Mouse (Mus musculus) left cerebral cortex, adult 11 months (tissue): Measurements from ENCODE around the gene Slc25a29.

ENCODE experiments used
- DNase-seq: peaks from one replicate; pipeline ENCODE4 v3.0.0; 2022; ENCODE audit warnings: low spot score

Slc25a29 gene

DNA sequence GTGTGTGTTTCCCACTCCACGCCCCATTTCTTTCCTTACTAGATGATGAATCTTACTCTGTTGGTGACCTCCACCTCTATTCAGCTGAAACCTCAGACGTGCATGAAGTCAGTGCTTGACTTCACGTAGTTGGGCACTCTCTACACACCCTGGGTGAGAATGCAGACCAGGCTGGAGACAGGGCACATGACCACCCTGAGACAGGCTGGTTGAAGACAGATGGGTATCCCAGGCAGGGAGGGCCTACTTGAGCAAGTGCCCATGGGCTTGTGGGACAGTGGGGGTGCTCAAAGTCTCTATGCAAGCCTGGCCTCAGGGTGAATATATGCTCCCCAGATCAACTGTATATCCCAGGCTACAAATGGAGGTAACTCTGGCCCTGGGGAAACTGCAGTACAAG is 1.3 kb downstream of the Slc25a29 start:
- DNase-seq: no peak

DNA sequence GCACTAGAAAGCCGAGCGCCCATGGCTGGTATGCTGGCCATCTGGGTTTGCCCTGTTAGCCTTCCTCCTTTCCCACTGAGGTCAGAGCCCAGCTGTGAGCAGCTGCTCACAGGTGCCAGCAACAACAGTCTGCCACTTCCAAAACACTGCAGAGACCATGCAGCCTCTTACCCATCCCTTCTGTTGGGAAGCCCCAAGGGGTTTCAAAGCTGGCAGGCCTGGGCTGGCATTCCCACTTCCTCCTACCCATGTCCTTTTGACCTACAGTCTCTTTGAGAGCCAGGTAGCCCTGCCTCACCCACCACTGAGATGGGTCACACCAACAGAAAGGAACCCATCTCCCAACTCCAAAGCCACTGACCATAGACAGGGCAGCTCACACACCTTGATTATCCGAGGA is 2.3 kb downstream of the Slc25a29 start:
- DNase-seq: no peak

DNA sequence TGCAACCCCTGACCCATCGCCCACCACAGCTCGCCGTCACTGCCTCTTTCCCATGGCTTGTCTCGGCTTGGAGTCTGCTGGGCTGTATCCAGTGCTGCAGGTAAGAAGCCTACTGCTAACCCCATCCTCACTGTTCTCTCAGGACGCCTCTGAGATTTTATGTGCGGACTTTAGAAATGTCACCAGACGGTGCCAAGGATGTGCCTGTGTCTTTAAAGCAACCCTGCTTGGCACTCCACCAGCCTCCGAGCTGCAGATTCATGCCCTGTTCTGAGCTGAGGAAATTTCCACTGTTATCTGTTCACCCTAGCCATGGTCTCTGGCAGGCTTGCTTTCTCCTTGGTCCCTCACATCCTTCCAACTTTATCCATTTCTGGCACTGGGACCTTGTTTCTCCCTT is 2.8 kb downstream of the Slc25a29 start:
- DNase-seq: no peak

DNA sequence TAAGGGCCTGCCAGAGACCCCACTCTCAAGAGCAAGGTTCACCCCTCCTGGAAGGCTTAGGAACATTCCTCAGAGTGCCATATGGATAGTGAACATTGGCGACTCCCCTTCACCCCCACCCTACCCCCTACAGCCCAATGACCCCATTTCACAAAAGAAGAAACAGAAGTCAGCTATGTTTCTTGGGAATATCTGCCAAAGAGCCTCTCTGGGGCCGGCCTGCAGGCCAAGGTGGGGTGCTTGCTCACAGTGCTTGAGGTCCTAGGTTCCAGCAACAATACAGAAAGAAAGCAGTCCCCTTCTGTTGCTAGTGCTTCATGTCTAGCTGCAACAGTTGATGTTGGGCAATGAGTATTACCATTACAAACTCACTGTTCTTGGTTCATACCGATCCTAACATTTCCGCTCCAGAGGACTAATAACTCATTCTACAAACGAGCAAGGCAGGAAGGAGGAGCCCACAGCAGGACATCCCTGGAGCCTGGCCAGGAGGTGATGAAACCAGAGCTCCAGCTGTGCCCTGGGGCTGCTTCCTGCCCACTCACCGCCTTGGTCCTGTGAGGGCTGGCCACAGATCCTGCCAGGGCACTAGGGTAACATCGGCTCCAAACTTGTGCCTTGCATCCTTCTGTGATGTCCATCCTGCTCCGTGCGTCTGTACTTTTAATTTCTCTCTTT is 3.6 kb downstream of the Slc25a29 start:
- DNase-seq: no peak

DNA sequence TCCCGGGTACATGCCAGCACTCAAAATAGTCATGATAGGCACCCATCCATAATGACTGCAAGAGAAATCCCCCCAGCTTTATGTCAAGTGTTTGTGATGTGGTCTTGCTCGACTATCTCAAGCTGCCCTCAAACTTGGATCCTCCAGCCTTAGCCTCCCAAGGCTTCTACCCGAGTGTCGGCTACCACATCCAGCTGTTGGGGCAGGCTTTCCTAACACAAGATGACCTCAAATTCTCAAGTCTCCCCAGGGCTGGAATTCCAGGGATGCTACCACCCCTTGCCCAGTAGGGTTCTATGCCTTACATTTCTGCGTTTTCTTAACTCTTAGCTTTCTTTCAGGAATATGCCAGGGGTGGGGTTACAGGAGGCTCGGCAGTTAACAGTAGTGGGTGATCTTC is 5.3 kb downstream of the Slc25a29 start:
- DNase-seq: no peak

DNA sequence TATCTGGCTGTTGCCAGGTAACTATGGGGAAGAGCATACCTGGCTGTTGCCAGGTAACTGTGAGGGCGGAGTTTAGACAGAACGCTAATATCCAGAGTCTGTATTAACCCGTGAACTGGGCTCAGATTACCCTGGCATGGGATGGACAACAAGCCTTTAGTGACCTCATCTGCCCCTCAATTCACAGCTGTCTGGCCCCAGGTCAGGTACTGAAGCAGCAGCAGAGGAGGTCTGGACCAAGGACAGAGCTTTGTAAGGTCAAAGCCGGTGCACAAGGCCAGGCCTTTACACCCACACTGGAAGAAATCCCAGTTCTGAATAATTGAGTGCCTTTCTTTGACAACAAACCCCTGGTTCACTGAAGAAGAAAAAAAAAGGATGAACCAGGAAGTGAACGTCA is 6.0 kb downstream of the Slc25a29 start:
- no peak for DNase-seq

DNA sequence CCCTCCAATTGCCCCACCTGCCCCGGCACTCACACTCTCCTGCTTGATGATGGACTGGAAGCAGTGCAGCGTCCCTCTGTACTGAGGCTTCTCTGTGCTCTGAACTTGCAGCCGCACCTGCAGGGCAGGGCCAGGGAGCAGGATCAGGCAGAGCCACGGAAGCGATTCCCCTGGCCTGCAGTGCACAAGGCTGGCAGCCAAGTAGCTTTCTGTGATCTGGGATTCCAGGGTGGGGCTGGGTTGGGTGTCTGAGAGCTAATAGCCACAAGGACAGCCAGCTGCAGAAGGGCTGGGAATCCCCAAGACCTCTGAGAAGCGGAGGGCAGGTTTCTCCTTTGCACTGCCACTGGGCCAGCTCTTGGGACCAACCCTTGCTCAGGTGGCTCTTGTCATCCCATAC is 8.0 kb downstream of the Slc25a29 start:
- no peak for DNase-seq

DNA sequence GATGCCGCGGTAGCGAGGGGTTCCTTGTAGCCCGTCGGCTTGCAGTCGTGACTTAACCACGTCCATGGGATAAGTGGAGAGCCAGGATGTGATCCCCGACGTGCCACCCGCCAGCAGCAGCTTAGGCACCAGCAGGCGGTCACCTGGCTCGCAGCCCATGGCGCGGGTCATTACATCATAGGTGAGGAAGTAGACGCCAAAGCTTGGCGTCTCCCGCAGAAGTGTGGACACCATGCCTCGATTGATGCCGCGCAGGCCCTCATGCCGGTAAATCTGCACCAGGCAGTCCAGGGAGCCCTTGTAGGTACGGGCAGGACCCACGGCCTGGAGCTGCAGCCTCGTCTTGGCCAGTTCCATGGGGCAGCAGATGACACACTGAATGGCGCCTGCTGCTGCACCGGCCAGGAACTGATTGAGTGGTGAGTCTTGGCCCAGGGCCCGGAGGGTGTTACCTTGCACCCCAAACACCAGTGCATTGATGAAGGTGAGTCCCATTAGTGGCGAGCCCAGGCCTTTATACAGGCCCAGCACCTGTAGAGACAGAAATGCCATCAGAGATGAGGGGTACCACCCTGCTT is 8.6 kb downstream of the Slc25a29 start:
- no peak for DNase-seq

DNA sequence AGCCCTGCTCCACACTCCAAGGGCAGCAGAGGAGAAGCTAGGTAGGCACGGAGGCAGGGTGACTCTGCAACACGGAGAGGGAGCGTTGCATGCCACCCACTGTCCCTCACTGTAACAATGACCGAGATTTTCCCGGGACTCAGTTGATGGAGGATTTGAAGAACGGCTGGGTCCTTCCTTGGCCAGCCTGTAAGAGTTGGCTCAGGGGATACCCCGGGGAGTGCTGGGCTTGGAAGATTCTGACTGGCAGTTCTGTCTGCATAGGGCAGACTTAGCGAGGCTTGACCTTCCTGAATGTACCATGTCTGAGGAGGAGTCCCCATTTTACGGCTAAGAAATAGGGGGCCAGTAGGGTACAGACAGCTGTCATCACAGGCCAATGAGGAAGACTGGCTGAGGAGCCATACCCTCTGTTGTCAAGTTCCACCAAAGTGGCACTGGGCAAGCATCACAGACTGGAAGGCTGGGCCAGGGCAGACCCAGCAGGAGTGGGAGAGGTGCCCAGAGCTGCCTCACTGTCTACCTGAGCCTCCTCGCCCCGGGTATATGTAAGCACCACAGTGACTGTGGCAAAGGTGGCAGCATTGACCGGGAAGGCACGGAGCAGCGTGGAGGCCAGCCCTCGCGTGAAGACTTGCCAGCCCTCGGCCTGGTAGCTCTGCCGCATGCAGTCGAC is 9.3 kb downstream of the Slc25a29 start:
- DNase-seq: no peak

DNA sequence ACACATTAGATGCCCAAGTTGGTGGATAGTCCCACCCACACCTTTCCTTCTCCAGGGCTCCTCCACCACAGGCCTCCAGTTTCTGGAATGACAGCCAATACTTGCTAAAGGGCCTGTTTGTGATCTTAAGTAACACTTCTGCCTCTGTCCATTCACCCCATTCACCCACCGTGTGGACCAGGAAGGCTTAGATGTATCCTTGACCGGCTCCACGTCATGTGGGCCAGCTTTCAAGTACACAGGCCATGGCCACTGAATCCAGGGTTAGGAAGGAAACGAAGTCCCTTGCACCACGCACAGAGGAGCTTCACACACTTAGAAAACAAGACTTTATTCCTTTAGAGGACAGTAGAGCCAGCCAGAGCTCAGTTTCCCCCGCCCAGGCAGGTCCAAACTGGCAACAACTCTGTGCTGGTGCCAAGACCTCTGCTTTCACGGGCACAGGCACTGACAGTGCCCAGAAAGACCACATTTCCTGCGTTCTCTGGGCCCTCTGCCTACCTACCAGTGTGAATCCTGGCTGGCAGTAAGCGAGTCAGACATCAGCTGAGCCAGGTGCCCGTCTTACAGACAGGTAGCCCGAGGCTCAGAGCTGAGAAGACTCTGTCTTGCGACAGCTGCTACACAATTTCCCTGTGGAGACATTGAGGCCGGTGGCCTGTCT is 10.0 kb downstream of the Slc25a29 start:
- DNase-seq: no peak

DNA sequence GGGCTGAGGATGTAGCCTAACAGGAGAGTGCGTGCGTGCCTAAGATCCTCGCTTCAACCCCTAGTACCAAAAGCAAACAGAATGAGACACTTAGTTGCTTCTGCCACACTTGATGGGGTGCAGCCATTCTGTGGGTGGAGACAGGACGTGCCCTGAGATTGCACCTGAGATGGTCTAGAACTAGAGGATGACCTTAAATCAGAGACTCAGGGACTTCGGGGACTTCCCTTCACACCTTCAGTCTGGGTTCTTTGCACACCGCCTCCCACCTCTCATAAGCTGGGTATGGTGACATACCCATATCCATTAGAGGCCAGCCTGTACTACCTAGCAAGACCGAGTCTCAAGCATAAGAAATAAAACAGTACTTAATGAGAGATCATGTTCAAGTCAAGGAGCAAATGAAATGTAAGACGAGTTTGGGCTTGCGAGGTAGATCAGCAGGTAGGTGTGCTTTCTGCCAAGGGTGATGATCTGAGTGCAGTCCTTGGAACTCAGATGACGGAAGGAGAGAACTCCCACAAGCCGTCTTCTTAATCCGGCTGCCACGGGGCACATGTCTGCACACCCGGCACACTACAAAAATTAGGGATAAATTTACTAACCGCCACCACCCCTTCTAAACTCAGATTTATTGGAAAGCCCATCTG is 11.3 kb downstream of the Slc25a29 start:
- no peak for DNase-seq

DNA sequence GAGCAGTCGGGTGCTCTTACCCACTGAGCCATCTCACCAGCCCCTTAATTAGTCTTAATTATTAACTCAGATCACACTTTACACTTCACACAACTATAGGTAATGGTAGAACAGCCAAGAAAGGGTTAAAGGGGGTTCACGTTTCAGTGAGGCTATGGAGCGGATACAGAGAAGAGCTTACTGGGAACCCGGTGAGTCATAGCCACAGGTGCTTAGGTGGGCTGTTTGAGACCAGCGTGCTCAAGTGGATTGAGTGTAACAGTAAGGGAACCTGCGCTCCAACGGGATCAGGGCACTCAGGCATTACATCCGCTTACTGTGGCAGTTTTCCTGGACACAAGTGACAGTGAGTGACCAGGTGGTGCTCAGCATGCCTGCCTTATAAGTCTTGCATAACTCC is 12.6 kb downstream of the Slc25a29 start:
- DNase-seq: no peak

DNA sequence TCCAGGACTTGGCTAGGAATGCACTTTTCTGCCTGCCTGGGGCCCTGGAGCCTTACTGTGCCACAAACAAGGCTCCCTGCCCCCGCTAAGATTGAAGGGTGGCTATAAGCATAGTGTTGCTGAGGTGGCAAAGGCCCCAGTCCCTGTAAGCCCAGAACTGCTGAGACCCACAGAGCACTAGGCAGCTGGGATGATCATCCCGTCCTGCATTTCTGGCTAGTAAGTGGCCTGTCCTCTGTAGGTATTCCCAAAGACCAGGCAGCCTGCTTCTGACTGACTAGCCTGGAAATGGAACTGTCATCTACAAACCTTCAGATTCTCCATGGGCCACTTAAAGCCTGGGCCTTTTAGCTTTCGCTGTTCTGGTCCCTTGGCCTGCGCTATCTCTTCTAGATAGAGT is 15.2 kb downstream of the Slc25a29 start:
- no peak for DNase-seq

DNA sequence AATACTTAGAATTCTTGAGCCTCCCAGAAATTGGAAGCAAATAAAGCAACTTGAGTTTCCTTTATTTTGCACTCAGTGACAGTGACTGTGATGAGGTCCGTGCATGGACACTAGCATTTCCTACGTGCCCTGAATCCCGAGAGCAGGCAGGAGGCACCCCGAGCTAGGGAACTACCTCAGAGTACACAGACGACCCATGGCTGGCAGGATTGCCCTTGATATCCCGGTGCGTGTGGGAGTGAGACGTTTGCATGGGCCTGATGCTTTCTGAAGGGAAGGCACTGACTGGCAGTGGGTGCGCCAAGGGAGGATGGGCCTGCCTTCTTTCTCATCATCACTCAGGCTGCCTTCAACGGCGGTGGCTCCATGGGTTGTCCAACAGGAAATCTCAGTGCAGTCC is 19.1 kb downstream of the Slc25a29 start:
- DNase-seq: no peak

DNA sequence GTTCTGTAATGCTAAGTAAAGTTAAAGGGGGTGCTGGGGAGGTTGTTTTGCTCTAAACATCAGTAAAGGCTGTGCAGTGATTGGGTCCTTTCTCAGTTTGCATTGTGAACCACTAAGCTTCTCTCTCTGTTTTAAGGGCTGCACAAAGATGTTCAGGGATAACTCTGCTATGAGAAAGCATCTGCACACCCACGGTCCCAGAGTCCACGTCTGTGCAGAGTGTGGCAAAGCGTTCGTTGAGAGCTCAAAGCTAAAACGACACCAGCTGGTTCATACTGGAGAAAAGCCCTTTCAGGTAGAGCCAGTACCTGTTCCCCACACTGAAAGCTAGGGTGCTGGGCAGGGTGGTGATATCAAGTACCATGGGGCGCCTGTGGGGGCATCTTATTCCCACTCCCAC is 21.2 kb downstream of the Slc25a29 start:
- no peak for DNase-seq

DNA sequence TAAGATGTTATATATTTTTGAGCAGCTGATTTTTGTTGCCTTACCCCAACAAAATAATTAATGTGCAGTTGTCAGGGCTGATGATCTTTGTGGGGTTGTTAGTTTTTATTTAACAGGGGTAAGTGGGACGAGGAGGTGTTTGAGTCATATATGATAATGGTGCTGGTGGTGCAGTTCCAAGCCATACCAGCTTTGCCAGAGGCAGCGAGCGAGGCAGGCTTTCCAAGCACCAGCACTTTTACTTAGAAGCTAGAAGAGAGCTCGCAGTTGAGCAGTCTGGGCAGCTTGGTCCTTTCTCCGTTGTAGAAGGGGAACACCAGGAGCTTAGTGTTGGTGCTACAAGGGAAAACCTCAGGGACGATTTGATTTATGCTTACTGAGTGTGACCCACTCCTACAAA is 23.2 kb downstream of the Slc25a29 start:
- DNase-seq: no peak

DNA sequence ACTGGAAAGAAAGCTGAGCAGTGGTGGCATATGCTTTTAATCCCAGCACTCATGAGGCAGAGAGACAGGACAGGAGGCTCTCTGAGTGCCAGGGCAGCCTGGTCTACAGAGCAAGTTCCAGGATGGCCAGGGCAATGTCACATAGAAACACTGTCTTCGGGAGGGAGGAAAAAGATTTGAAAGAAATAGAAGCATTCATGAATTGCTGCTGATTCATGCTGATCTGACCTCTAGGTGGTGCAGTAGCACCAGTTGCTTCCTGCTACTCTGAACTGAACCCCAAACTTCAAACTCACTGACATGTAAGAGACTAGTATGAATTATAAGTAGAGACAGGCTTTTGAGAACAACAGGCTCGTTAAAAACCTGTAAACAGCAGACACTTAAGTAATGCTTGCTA is 24.6 kb downstream of the Slc25a29 start:
- no peak for DNase-seq

DNA sequence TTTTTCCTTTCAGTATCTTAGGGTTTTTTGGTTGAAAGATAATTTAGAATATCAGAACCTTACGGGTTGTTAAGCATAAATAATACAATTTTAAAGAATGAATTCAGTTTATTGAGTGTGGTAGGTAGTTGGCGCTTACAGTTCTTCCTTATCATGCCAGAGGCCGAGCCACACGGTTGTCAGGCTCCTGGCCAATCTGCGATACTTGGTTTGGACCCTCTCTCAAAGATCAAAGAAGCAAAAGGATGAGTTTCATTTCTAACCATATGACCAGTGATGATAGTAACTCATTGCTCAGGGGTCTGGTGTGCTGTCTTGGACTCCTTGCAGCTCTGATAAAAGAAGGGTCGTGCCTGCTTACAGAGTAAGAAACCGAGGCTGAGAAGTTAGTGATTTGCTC is 25.4 kb downstream of the Slc25a29 start:
- DNase-seq: no peak

DNA sequence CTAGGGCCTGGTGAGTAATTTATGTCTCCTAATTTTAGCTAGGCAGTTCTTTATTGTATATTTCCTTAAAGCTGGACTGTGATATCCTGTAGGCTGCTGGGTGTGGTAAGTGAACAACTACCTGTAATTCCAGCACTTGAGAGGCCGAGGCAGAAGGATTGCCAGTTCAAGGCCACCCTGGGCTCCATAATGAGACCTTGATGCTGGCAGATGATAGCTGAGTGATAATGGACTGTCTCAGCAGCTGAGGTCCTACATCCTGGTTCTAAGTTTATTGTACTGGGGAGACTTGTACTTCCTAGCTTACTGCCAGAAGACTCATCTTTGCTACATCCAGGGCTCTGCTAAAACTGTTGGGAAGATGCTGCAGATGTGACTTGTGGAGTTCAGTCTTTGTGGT is 25.9 kb downstream of the Slc25a29 start:
- DNase-seq: no peak

DNA sequence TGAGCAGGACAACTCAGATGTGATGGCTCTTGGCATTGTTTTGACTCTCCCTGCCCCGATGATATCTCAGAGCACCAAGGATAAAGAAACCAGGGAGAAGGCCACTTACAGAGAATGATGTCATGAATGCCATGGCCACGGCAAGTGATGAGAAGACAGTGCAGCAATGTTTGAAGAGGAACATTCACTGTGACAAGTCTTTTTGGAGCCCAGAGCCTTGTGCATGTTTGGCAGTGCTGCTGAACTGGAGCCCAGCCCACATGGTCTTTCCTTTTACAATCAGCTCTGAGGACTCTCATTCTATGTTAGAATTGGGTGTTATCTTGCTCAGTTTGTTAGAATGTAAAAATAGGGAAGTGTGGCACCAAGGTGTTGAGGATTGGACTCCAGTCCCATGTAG is 27.2 kb downstream of the Slc25a29 start:
- DNase-seq: no peak

DNA sequence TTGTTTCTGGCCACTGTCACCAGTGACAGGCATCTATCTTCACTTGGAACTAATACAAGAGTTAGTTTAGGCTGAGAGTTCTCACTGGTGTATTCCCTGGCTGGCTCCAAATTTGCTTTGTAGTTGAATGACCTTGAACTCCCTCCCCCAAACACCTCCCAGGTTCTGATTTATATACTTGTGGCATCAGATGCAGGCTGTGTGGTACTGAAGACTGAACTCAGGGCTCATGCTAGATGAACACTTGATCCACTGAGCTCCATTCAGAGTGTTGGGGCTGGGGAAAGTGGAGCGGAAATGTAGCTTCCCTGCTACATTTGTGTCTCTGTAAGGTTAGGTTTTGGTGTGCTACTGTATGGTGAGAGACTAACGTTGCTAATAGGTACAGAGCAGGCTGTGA is 31.3 kb downstream of the Slc25a29 start:
- DNase-seq: no peak

DNA sequence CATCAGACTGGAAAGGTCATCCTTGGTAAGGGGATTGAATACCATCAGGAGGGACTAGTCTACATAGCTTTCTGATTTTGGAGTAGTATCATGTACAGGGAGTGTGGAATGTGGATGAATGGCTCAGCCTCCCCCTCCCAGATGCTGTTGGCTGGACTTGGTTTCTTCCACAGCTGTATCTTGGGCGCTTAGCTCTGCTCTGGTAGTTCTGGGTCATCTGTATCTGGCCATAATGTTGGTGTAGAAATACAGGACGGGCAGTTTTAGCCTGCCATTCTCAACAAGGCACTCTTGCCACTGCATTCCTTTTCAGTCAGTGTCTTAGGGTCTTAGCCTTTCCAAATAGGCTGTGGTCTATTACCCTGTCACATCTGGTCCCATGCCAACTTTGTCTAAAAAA is 34.1 kb downstream of the Slc25a29 start:
- no peak for DNase-seq
